7 mouse cellular contexts compared by ENCODE assay signal in the genomic region with DNA sequence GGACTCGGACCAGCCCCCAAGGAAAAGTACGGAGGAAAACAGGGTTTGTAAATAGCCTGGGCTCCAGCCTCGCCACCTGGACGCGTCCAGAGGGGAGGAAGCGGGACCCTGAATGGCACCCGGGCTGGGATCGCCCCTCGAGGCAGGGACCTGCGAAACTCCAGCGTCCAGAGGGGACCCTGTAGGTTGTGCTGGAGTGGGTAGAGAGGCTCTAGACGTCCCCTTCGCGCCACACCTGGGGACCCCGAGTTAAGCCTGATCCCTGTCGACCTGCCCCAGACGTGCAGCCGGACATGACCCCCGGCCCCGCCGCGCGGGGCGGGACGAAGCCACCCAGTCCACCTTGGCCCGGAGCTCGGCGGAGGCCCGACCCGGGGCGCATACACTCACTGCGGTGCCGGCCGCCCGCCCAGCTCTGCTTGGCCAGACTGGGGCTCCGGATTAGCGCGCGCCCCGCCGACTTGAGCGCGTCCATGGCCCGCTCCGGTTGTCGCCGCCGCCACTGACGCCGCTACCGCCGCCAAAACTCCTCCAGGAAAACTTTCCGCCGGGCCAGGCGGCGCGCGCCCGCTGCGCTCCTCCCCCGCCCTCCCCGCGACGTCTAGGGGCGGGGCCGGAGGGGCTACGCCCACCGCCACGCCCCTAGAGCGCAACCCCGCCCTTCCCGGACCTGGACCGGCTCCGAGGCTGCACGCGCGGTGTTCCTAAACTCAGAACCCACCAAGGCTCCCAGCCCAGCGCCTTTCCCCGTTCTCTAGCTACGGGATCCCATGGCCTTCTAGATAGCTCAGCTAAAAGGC. TPM values are rescaled to one million over a fixed set of nuclear protein-coding genes. Genes with fewer than 3 reads are reported as not detected.
DNase-seq lines count a peak whose midpoint lies in the region; ATAC-seq and TF ChIP-seq lines count a peak whose summit lies in the region.

A gene (minus strand): TSS at position 599 of the 800 bp plus-strand sequence.

- no peaks in the 10 kb centered on the region for H3K36me3 ChIP-seq in hindbrain, embryonic 14.5 days (replicated peaks; ENCODE audit: control insufficient read depth, insufficient read depth)
- no peaks in the 10 kb centered on the region for H3K36me3 ChIP-seq in limb, embryonic 12.5 days
- no peaks in the 10 kb centered on the region for H3K36me3 ChIP-seq in midbrain, embryonic 13.5 days
- H3K36me3 ChIP-seq in spleen, adult 2 months (ENCODE audit: control insufficient read depth, insufficient read depth, low read length), result no peaks in the 10 kb centered on the region

- under 1% methylated on average over 72 of the region's 80 CpGs for WGBS in hindbrain, embryonic 14.5 days
- WGBS in limb, embryonic 12.5 days, result under 1% methylated on average over 80 of the region's 80 CpGs
- under 1% methylated on average over 79 of the region's 80 CpGs for WGBS in midbrain, embryonic 13.5 days
- under 1% methylated on average over 72 of the region's 80 CpGs for WGBS in spleen, adult 2 months

- H3K9ac ChIP-seq in hindbrain, embryonic 14.5 days, result peak within 1 kb of the TSS; percentile 55
- peak within 1 kb of the TSS; percentile 90 for H3K9ac ChIP-seq in limb, embryonic 12.5 days (replicated peaks)
- peak within 1 kb of the TSS; percentile 63 for H3K9ac ChIP-seq in midbrain, embryonic 13.5 days (replicated peaks)

- H3K4me3 ChIP-seq in hindbrain, embryonic 14.5 days (replicated peaks; ENCODE audit: low read length), result peak within 1 kb of the TSS; percentile 47
- peak within 1 kb of the TSS; percentile 86 for H3K4me3 ChIP-seq in limb, embryonic 12.5 days (replicated peaks)
- H3K4me3 ChIP-seq in midbrain, embryonic 13.5 days (replicated peaks), result peak within 1 kb of the TSS; percentile 52
- H3K4me3 ChIP-seq in spleen, adult 2 months (ENCODE audit: extremely low read depth, insufficient read depth, insufficient read length), result peak within 1 kb of the TSS; percentile 79

- H3K9me3 ChIP-seq in hindbrain, embryonic 14.5 days (ENCODE audit: control insufficient read depth, low read length), result no peaks in the 10 kb centered on the region
- no peaks in the 10 kb centered on the region for H3K9me3 ChIP-seq in limb, embryonic 12.5 days
- H3K9me3 ChIP-seq in midbrain, embryonic 13.5 days, result no peaks in the 10 kb centered on the region

- ATAC-seq in hindbrain, embryonic 14.5 days (ENCODE audit: low FRiP score), result peak; percentile 71
- peak; percentile 67 for ATAC-seq in limb, embryonic 12.5 days (ENCODE audit: insufficient number of reproducible peaks, insufficient read depth, low FRiP score, low TSS enrichment, low read depth)
- ATAC-seq in midbrain, embryonic 13.5 days, result peak; percentile 83

- no peak for TF ChIP-seq CTCF in spleen, adult 2 months (IDR thresholded peaks at IDR 0.05; ENCODE audit: extremely low read depth, insufficient read depth, insufficient read length, insufficient replicate concordance)

- no peak for TF ChIP-seq POLR2A in spleen, adult 2 months (IDR thresholded peaks at IDR 0.05; ENCODE audit: low read depth, low read length)

- no peak within 1 kb of the TSS for H3K27ac ChIP-seq in hindbrain, embryonic 14.5 days
- H3K27ac ChIP-seq in limb, embryonic 12.5 days, result peak within 1 kb of the TSS; percentile 67
- H3K27ac ChIP-seq in midbrain, embryonic 13.5 days, result no peak within 1 kb of the TSS
- H3K27ac ChIP-seq in spleen, adult 2 months (ENCODE audit: insufficient read depth, low read length), result peak within 1 kb of the TSS; percentile 70

- peaks cover 49% of the 10 kb centered on the region for H3K27me3 ChIP-seq in hindbrain, embryonic 14.5 days (ENCODE audit: control insufficient read depth, insufficient read depth, low read length)
- H3K27me3 ChIP-seq in limb, embryonic 12.5 days, result peaks cover 24% of the 10 kb centered on the region
- peaks cover 46% of the 10 kb centered on the region for H3K27me3 ChIP-seq in midbrain, embryonic 13.5 days
- no peaks in the 10 kb centered on the region for H3K27me3 ChIP-seq in spleen, adult 2 months (ENCODE audit: control insufficient read depth, insufficient read depth, low read length)

- H3K4me1 ChIP-seq in hindbrain, embryonic 14.5 days (replicated peaks; ENCODE audit: control insufficient read depth, insufficient read depth, low read length), result peaks cover 9% of the 10 kb centered on the region
- H3K4me1 ChIP-seq in limb, embryonic 12.5 days (replicated peaks), result peaks cover 29% of the 10 kb centered on the region
- peaks cover 20% of the 10 kb centered on the region for H3K4me1 ChIP-seq in midbrain, embryonic 13.5 days (replicated peaks)
- peaks cover 31% of the 10 kb centered on the region; the same call in 1 of the 2 replicates for H3K4me1 ChIP-seq in spleen, adult 2 months (ENCODE audit: control insufficient read depth, insufficient read depth, insufficient read length)

- DNase-seq in WW6 (ENCODE audit: low read depth, low spot score), result peak; percentile 38
- DNase-seq in cerebellum, adult 9-11 months, result peak; percentile 79
- DNase-seq in gastrocnemius, adult 18-20 months (ENCODE audit: low spot score), result peak; percentile 79
- DNase-seq in hindbrain, embryonic 14.5 days (ENCODE audit: low spot score), result peak; percentile 59
- DNase-seq in spleen, adult 2 months (ENCODE audit: low read depth in 1 of 2, low spot score in 2 of 2), result peak in 1 of 2 experiments; percentile 76

- peak within 1 kb of the TSS; percentile 84 for H3K4me2 ChIP-seq in hindbrain, embryonic 14.5 days (replicated peaks)
- H3K4me2 ChIP-seq in limb, embryonic 12.5 days, result peak within 1 kb of the TSS; percentile 95
- H3K4me2 ChIP-seq in midbrain, embryonic 13.5 days (replicated peaks), result peak within 1 kb of the TSS; percentile 89

RNA-seq across cellular contexts. Expression of the gene that starts here (rescaled TPM):
- 1 to 10 TPM; 3.9 to 5.6 TPM for total RNA-seq in gastrocnemius, adult 18-20 months (2021)
- 2.3 and 2.7 TPM in 2 replicates for polyA plus RNA-seq in hindbrain, embryonic 14.5 days (2014; fragmentation: Nextera tagmentation; extraction: Ambion mirVana)
- polyA plus RNA-seq in limb, embryonic 12.5 days (2016; fragmentation: Nextera tagmentation; extraction: Ambion mirVana), result 21.7 and 23.3 TPM in 2 replicates
- polyA plus RNA-seq in midbrain, embryonic 13.5 days (2015; fragmentation: Nextera tagmentation; extraction: Ambion mirVana), result 2.4 and 3.4 TPM in 2 replicates
- 26.7 and 29.8 TPM in 2 replicates for polyA plus RNA-seq in spleen, adult 2 months (2012; rRNA removed)

Comparison
In these comparisons a context has a peak if more than half of its experiments do, and no peak if none do; other contexts are left out.
1. H3K27ac ChIP-seq: peak in limb, embryonic 12.5 days (single experiment) and spleen, adult 2 months (single experiment); none in hindbrain, embryonic 14.5 days (single experiment) and midbrain, embryonic 13.5 days (single experiment).
2. Peak in every context shown above with its lines, with median percentiles within 50 percentile points of each other: ATAC-seq, H3K4me2 ChIP-seq, H3K4me3 ChIP-seq and H3K9ac ChIP-seq.